Mouse (Mus musculus) B cell, adult 2 months (primary cell): ENCODE measurements around the gene Gprc5b.

Experiments
- DNase-seq, 2 experiments: peaks; one replicate each; pipeline ENCODE4 v3.0.0; 2022

Gene Gprc5b

GRCm38 (mm10) chr7:118989275-118989856 is 5.6 kb downstream of the Gprc5b start:
- no peak for DNase-seq

- no peak for DNase-seq
Measured at GRCm38 (mm10) chr7:118986369-118986768, 8.6 kb downstream of the Gprc5b start.

- no peak for DNase-seq
Measured at GRCm38 (mm10) chr7:118985786-118986185, 9.2 kb downstream of the Gprc5b start.

- no peak for DNase-seq
Measured at GRCm38 (mm10) chr7:118983961-118984360, 11.1 kb downstream of the Gprc5b start.

- no peak for DNase-seq
Measured at GRCm38 (mm10) chr7:118982586-118982985, 12.4 kb downstream of the Gprc5b start.

- DNase-seq: no peak
Measured at GRCm38 (mm10) chr7:118981831-118982230, 13.2 kb downstream of the Gprc5b start.

GRCm38 (mm10) chr7:118981346-118981745 is 13.7 kb downstream of the Gprc5b start:
- no peak for DNase-seq

GRCm38 (mm10) chr7:118979708-118980107 is 15.3 kb downstream of the Gprc5b start:
- no peak for DNase-seq

GRCm38 (mm10) chr7:118979121-118979520 is 15.9 kb downstream of the Gprc5b start:
- DNase-seq: no peak

- no peak for DNase-seq
Measured at GRCm38 (mm10) chr7:118977167-118977543, 17.9 kb downstream of the Gprc5b start.

- DNase-seq: peak; percentile 17
Measured at GRCm38 (mm10) chr7:118976414-118977166, 18.4 kb downstream of the Gprc5b start.

GRCm38 (mm10) chr7:118975837-118976236 is 19.2 kb downstream of the Gprc5b start:
- DNase-seq: no peak

- no peak for DNase-seq
Measured at GRCm38 (mm10) chr7:118973377-118973776, 21.6 kb downstream of the Gprc5b start.

GRCm38 (mm10) chr7:118972306-118972705 is 22.7 kb downstream of the Gprc5b start:
- DNase-seq: no peak

- DNase-seq: no peak
Measured at GRCm38 (mm10) chr7:118971499-118971898, 23.5 kb downstream of the Gprc5b start.

GRCm38 (mm10) chr7:118968870-118969269 is 26.1 kb downstream of the Gprc5b start:
- DNase-seq: no peak

- no peak for DNase-seq
Measured at GRCm38 (mm10) chr7:118965198-118965597, 29.8 kb downstream of the Gprc5b start.

- no peak for DNase-seq
Measured at GRCm38 (mm10) chr7:118964777-118965176, 30.2 kb downstream of the Gprc5b start.

- no peak for DNase-seq
Measured at GRCm38 (mm10) chr7:118959209-118959608, 35.8 kb downstream of the Gprc5b start.

GRCm38 (mm10) chr7:118956616-118957246 is 38.3 kb downstream of the Gprc5b start:
- DNase-seq: no peak

- no peak for DNase-seq
Measured at GRCm38 (mm10) chr7:118954968-118955367, 40.0 kb downstream of the Gprc5b start.

GRCm38 (mm10) chr7:118953626-118954282 is 41.3 kb downstream of the Gprc5b start:
- no peak for DNase-seq

GRCm38 (mm10) chr7:118949749-118950148 is 45.3 kb downstream of the Gprc5b start:
- no peak for DNase-seq
